In the genomic region with DNA sequence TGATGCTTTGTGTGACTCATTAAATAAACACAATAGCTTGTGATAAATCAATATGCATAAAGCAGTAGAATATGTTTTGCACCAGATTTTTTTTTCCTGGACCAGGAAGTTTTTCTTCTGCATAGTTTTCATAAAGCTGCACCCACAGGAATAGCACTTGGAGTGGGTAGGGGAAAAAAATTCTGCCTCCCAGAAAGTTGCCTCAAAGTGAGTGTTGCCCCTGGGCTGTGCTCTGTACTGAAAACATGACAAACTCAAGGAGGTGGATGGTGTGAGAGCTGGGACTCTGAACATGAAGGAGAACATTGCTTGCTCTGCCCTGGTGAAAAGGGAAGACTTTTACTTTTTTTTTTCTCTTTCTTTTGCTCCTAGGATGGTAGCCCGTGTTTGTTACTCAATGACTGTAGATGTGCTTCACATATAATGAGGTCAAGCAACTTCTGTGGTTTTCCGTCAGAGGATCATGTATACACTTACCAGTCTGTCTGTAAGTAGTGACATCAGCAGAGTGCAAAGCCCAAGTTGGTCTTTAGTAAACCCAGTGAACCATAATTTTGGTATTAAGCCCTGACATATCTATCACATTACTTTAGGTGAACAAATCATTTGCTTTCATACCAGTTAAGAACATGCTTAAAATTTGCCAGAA, we compare ENCODE assay signal across 26 mouse cellular contexts.
"Had no signal": no experiment of that assay in that cellular context is flagged by ENCODE, and none has a peak within 500 bp of the region (broad histone marks: within the 10 kb centered on the region; RNA-seq: fewer than 3 reads in every experiment).

No protein-coding gene starts in this region.

- H3K4me1 ChIP-seq: heart, embryonic 10.5 days; heart, embryonic 12.5 days; hindbrain, embryonic 10.5 days; hindbrain, embryonic 12.5 days; hindbrain, embryonic 15.5 days; intestine, embryonic 15.5 days; limb, embryonic 13.5 days; limb, embryonic 15.5 days; liver, embryonic 12.5 days had no signal

- H3K36me3 ChIP-seq: heart, embryonic 10.5 days; heart, embryonic 12.5 days; hindbrain, embryonic 10.5 days; hindbrain, embryonic 12.5 days; hindbrain, embryonic 15.5 days; intestine, embryonic 15.5 days; limb, embryonic 13.5 days; limb, embryonic 15.5 days; liver, embryonic 12.5 days had no signal

- H3K9me3 ChIP-seq: heart, embryonic 10.5 days; heart, embryonic 12.5 days; hindbrain, embryonic 10.5 days; hindbrain, embryonic 12.5 days; hindbrain, embryonic 15.5 days; intestine, embryonic 15.5 days; limb, embryonic 13.5 days; limb, embryonic 15.5 days; liver, embryonic 12.5 days had no signal

- H3K27ac ChIP-seq: gastrocnemius, adult 2 months; heart, embryonic 10.5 days; hindbrain, embryonic 10.5 days; hindbrain, embryonic 12.5 days; hindbrain, embryonic 15.5 days; intestine, embryonic 15.5 days; layer of hippocampus, adult 2 months; left cerebral cortex, adult 2 months; limb, embryonic 13.5 days; limb, embryonic 15.5 days; liver, embryonic 12.5 days; liver, embryonic 14.5 days had no signal

- DNase-seq: gastrocnemius, adult 2 months; gastrocnemius, postnatal 10 days; gastrocnemius, postnatal 25 days; heart, adult 18-20 months; heart, postnatal 10 days; heart, postnatal 4 days; kidney, adult 18-20 months; kidney, adult 8-10 months; kidney, postnatal 10 days; kidney, postnatal 25 days; kidney, postnatal 4 days; left cerebral cortex, postnatal 4 days had no signal

- H3K27me3 ChIP-seq: heart, embryonic 12.5 days; hindbrain, embryonic 12.5 days; hindbrain, embryonic 15.5 days; intestine, embryonic 15.5 days; limb, embryonic 13.5 days; limb, embryonic 15.5 days; liver, embryonic 12.5 days had no signal

- H3K4me3 ChIP-seq: gastrocnemius, adult 2 months; heart, embryonic 10.5 days; heart, embryonic 12.5 days; hindbrain, embryonic 10.5 days; hindbrain, embryonic 12.5 days; hindbrain, embryonic 15.5 days; intestine, embryonic 15.5 days; layer of hippocampus, adult 2 months; left cerebral cortex, adult 2 months; limb, embryonic 13.5 days; limb, embryonic 15.5 days; liver, embryonic 12.5 days had no signal

- H3K4me2 ChIP-seq: heart, embryonic 12.5 days; hindbrain, embryonic 12.5 days; hindbrain, embryonic 15.5 days; intestine, embryonic 15.5 days; limb, embryonic 13.5 days; limb, embryonic 15.5 days; liver, embryonic 12.5 days had no signal

- ATAC-seq: inflammation-experienced regulatory T-cells, adult 6 months; intestine, embryonic 15.5 days; intestine, postnatal 0 days; liver, embryonic 12.5 days had no signal

- H3K9ac ChIP-seq: heart, embryonic 12.5 days; hindbrain, embryonic 12.5 days; hindbrain, embryonic 15.5 days; intestine, embryonic 15.5 days; limb, embryonic 13.5 days; limb, embryonic 15.5 days; liver, embryonic 12.5 days; liver, embryonic 14.5 days had no signal
